Mouse (Mus musculus) C2C12 (cell line): ENCODE results near the gene Gstm6.

Experiments used
- CEBPB ChIP-seq: IDR thresholded peaks from one replicate; pipeline ENCODE4 v1.6.1; 2011; ENCODE audit warnings: low read depth, mild to moderate bottlenecking, control low read depth, moderate library complexity
- CTCF ChIP-seq: IDR thresholded peaks from one replicate; pipeline ENCODE4 v1.5.1; 2011; ENCODE audit not compliant: control insufficient read depth, insufficient read depth, insufficient read length
- FOSL1 ChIP-seq: IDR thresholded peaks from one replicate; pipeline ENCODE4 v1.8.0; 2011; ENCODE audit warnings: mild to moderate bottlenecking, low read length; ENCODE audit not compliant: poor library complexity, insufficient read depth, severe bottlenecking
- MAX ChIP-seq: IDR thresholded peaks from one replicate; pipeline ENCODE4 v1.6.1; 2011; ENCODE audit warnings: mild to moderate bottlenecking, control low read depth
- MYOD1 ChIP-seq: IDR thresholded peaks from one replicate; pipeline ENCODE4 v1.6.1; 2011; ENCODE audit warnings: low read depth; ENCODE audit not compliant: control insufficient read depth, insufficient read length
- MYOG ChIP-seq: IDR thresholded peaks from one replicate; pipeline ENCODE4 v1.6.1; 2011; ENCODE audit not compliant: control insufficient read depth, insufficient read length; ENCODE audit errors: extremely low read depth
- USF1 ChIP-seq: IDR thresholded peaks from one replicate; pipeline ENCODE4 v1.6.1; 2011; ENCODE audit warnings: low read depth, mild to moderate bottlenecking, control low read depth, moderate library complexity

GRCm38 (mm10) chr3:107939830-107940229 lies 3.7 kb downstream of the Gstm6 start:
- no peak for TF ChIP-seq CTCF
- TF ChIP-seq USF1: no peak
- no peak for TF ChIP-seq CEBPB
- TF ChIP-seq MAX: no peak
- TF ChIP-seq MYOD1: no peak
- TF ChIP-seq MYOG: no peak
- TF ChIP-seq FOSL1: no peak
